Mouse (Mus musculus) liver, embryonic 13.5 days (tissue): ENCODE results near the gene Gm20498. TPM values are rescaled to one million over a fixed set of nuclear protein-coding genes. Genes with fewer than 3 reads are reported as not detected.
"Not testable (repeated sequence)": the region's sequence is repeated elsewhere in the genome, so short reads cannot be mapped to it uniquely, and the experiment has no call there.

Experiments
- ATAC-seq: fragments of 200-750 bp; cut with Nextera tagmentation; 2 replicates; pipeline ENCODE4 v1.8.0; 2017; ENCODE audit warnings: low read depth, mild to moderate bottlenecking, moderate number of reproducible peaks, moderate library complexity
- DNase-seq: peaks from one replicate; pipeline ENCODE4 v3.0.0; 2022
- H3K27ac ChIP-seq: fragments of 300-500 bp; sonication (generic); 2 replicates; pipeline ENCODE4 v1.5.1; 2015; ENCODE audit warnings: moderate library complexity, mild to moderate bottlenecking, inconsistent platforms
- H3K27me3 ChIP-seq: fragments of 300-500 bp; sonication (generic); 2 replicates; pipeline ENCODE4 v1.6.1; 2015; ENCODE audit warnings: mild to moderate bottlenecking, inconsistent platforms
- H3K36me3 ChIP-seq: fragments of 300-500 bp; sonication (generic); 2 replicates; pipeline ENCODE4 v1.6.1; 2015; ENCODE audit warnings: mild to moderate bottlenecking, inconsistent platforms
- H3K4me1 ChIP-seq: fragments of 300-500 bp; sonication (generic); replicated peaks from 2 replicates; pipeline ENCODE4 v1.6.1; 2015; ENCODE audit warnings: inconsistent platforms
- H3K4me2 ChIP-seq: fragments of 300-500 bp; sonication (generic); 2 replicates; pipeline ENCODE4 v1.6.1; 2015; ENCODE audit warnings: inconsistent platforms, mild to moderate bottlenecking, moderate library complexity
- H3K4me3 ChIP-seq: fragments of 300-500 bp; sonication (generic); replicated peaks from 2 replicates; pipeline ENCODE4 v1.5.1; 2015; ENCODE audit warnings: mild to moderate bottlenecking, inconsistent platforms
- H3K9ac ChIP-seq: fragments of 300-500 bp; sonication (generic); 2 replicates; pipeline ENCODE4 v1.6.1; 2015; ENCODE audit warnings: mild to moderate bottlenecking, inconsistent platforms
- H3K9me3 ChIP-seq: fragments of 300-500 bp; sonication (generic); replicated peaks from 2 replicates; pipeline ENCODE4 v1.6.1; 2016; ENCODE audit warnings: inconsistent platforms
- WGBS: fragments of 180-500 bp; shearing (Covaris S2); methylation state at CpG from one replicate; pipeline ENCODE4 v1.1.7; 2015; ENCODE audit not compliant: insufficient replicate concordance; 5-methylcytosine and 5-hydroxymethylcytosine counted together
- polyA plus RNA-seq: library from polyadenylated mRNA; unstranded; fragments of >200 nt; fragmentation: Nextera tagmentation; extraction: Ambion mirVana; gene quantifications from 2 replicates; pipeline ENCODE4 v1.2.1, GENCODE M21; 2015

Gm20498 gene
- 13.2 and 15.8 TPM in 2 replicates for polyA plus RNA-seq

DNA sequence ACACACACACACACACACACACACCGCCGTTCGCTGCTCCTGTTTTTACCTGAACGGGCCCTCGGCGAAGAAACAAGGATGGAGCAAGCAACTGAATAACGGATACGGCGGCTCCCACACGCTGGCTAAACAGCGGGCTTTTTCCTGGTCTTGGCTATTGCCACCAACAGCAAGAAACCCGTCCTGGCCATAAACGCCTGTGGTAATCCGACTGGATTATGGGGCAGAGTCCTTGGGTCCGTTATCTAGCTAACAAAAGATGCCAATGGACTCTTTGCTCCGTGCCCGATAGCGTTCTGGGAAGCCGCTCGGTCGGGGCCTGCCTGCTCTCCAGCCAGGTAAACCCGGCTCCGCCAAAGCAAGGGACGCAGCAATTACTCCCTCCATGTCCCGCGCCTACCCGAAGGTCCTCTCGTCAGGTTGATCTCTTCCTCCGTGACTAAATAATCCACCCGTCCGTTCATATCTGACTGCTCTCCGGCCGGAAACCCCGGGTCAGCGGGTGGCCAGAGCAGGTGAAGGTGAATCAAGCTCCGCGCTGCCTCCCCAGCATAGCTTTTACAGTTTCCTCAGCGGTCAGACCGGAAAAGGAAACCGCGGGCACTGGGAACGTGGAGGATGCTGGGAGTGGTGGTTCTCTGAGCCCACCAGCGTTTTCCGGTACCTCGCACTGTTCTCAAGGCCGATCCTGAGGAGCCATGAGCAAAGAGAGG, at the start of gene Gm20498, which contains the start of gene Synj2bp:
TSS of gene Gm20498 (minus strand) at position 590 of the 713 bp plus-strand sequence.
TSS of gene Synj2bp (minus strand) at position 596 of the 713 bp plus-strand sequence.
- peak within 1 kb of the TSS; percentile 75 for H3K4me2 ChIP-seq
- H3K27ac ChIP-seq: peak within 1 kb of the TSS; percentile 86
- peaks cover 17% of the 10 kb centered on the region for H3K4me1 ChIP-seq
- H3K36me3 ChIP-seq: no peaks in the 10 kb centered on the region
- H3K4me3 ChIP-seq: peak within 1 kb of the TSS; percentile 81
- H3K9me3 ChIP-seq: no peaks in the 10 kb centered on the region
- WGBS: 0% methylated on average over 46 of the region's 46 CpGs
- peak within 1 kb of the TSS; percentile 81 for H3K9ac ChIP-seq
- DNase-seq (peak; percentile 69), ATAC-seq (peak; percentile 93)
- H3K27me3 ChIP-seq: no peaks in the 10 kb centered on the region

DNA sequence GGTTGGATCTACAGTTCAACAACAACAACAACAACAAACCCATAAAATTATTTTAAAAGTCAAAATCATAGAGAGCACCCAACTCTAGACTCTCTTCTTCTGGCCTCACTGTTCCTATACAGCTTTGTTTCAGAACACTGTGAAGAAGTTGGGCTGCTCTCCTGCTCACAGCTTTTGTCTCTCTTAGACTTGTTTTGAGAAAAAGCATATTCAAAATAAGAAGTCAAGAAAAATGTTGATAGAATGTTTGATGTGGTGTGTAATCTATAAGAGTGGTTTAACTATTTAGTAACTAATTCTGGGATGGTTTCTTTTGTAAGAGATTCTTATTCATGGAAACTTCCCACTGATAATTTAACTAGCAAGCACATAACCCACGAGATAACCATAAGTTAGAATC, 35.7 kb upstream of the Gm20498 start, which contains the start of gene Adam21:
TSS of gene Adam21 (minus strand) at position 101 of the 400 bp plus-strand sequence.
- no peak within 1 kb of the TSS for H3K9ac ChIP-seq
- DNase-seq (no peak), ATAC-seq (no peak)
- no peaks in the 10 kb centered on the region for H3K9me3 ChIP-seq
- WGBS: 72% methylated on average over 1 of the region's 1 CpGs
- peaks cover 21% of the 10 kb centered on the region for H3K36me3 ChIP-seq
- H3K4me2 ChIP-seq: peak within 1 kb of the TSS; percentile 21; the same call in 1 of the 2 replicates
- H3K27ac ChIP-seq: no peak within 1 kb of the TSS
- no peaks in the 10 kb centered on the region for H3K27me3 ChIP-seq
- peaks cover 10% of the 10 kb centered on the region for H3K4me1 ChIP-seq
- H3K4me3 ChIP-seq: no peak within 1 kb of the TSS

DNA sequence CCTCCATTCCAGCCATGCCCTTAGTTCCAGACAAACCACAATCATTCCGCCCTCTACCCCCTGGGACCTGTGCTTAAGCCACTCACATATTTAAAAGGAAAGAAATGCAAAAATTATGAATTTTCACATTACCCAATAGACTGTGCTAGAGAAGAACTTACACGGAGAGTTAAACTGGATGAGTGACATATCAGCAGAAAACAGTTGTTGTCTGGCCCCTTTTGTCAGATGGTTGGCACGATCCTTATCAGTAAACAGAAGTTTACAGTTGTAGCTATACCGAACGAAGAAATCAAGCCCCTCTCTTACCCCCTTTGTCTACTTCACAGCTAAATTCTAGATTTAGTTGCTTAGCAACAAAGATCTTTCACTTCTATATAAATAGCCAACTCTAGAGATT, 35.2 kb upstream of the Gm20498 start:
- H3K4me1 ChIP-seq: peaks cover 10% of the 10 kb centered on the region
- 32% methylated on average over 5 of the region's 5 CpGs for WGBS
- no peak for DNase-seq
- peak overlapping the region; percentile 21; the same call in 1 of the 2 replicates for H3K4me2 ChIP-seq
- ATAC-seq: peak; percentile 57; the same call in 1 of the 2 replicates
- peaks cover 17% of the 10 kb centered on the region for H3K36me3 ChIP-seq
- no peaks in the 10 kb centered on the region for H3K9me3 ChIP-seq
- no peak overlapping the region for H3K9ac ChIP-seq
- H3K27me3 ChIP-seq: no peaks in the 10 kb centered on the region
- H3K27ac ChIP-seq: no peak overlapping the region
- no peak overlapping the region for H3K4me3 ChIP-seq

DNA sequence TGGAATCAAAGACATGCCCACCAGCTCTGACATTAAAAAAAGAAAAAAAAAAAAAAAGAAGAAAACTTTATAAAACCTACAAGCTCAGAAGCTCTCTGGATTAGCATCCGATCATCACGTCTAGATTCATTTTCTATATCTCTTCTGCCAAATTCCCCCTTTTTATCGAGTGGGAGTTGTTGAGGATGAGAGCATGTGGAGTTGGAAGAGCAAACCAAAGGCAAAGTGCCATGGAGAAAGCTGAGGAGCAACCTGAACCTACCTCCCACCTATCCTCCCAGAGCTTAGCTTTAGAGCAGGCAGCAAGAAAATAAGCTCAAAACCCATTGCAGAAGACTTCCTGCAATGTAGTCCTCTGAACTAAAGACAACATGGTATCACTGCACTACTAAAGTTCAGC, 31.5 kb upstream of the Gm20498 start:
- 82% methylated on average over 3 of the region's 3 CpGs for WGBS
- no peak for ATAC-seq
- Histone ChIP-seq H3K36me3 (no peaks in the 10 kb centered on the region), H3K4me2 (no peak overlapping the region), H3K9ac (no peak overlapping the region), H3K4me3 (no peak overlapping the region), H3K9me3 (no peaks in the 10 kb centered on the region), H3K27me3 (no peaks in the 10 kb centered on the region), H3K27ac (no peak overlapping the region), H3K4me1 (peaks cover 10% of the 10 kb centered on the region)
- DNase-seq: no peak

DNA sequence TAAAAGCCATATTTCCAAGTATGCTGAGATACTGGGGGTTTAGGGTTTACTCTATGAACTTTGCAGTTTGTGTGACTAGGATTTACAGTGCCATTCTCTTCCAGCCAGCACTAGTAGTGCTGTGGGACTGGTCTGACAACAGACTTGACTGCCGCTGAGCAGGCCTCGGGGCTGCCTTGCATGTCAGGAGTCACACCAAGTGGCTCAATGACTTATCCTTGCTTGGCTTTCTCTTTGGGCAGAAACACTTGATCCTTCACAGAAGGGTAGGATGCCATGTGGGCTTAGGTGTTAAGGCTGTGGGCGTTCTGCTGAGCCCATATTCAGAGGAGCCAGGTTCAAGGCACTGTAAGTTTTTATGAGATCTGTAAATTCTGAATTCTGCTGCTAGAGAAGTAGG, 16.6 kb upstream of the Gm20498 start:
- no peak for ATAC-seq

DNA sequence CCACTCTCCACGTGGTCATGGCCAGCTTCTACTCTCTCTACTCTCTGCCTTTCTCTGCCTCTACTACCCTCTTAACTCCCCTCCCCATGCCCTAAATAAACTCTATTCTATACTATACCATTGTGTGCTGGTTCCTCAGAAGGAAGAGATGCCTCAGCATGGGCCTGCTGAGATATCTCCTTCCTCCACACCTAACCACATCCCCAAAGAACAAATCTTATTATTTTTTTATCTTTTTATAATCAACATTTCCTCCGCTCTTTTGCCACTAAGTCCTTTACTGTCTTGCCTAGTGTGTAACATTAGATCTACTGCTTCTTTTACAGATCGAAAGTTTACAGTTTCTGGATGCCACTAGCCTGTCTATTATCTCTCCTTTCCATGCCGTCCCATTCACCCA, 14.5 kb upstream of the Gm20498 start:
- ATAC-seq: no peak
- Histone ChIP-seq H3K4me3 (no peak overlapping the region), H3K27ac (no peak overlapping the region), H3K36me3 (no peaks in the 10 kb centered on the region), H3K27me3 (no peaks in the 10 kb centered on the region), H3K9me3 (no peaks in the 10 kb centered on the region), H3K9ac (no peak overlapping the region), H3K4me2 (no peak overlapping the region), H3K4me1 (no peaks in the 10 kb centered on the region)
- no peak for DNase-seq
- 30% methylated on average over 4 of the region's 4 CpGs for WGBS

More for the DNA sequence above, 16.6 kb upstream of the Gm20498 start:
- Histone ChIP-seq H3K9me3 (no peaks in the 10 kb centered on the region), H3K36me3 (no peaks in the 10 kb centered on the region), H3K4me1 (no peaks in the 10 kb centered on the region), H3K27ac (no peak overlapping the region), H3K9ac (no peak overlapping the region), H3K27me3 (no peaks in the 10 kb centered on the region), H3K4me3 (no peak overlapping the region), H3K4me2 (no peak overlapping the region)
- no peak for DNase-seq
- WGBS: 69% methylated on average over 3 of the region's 3 CpGs

DNA sequence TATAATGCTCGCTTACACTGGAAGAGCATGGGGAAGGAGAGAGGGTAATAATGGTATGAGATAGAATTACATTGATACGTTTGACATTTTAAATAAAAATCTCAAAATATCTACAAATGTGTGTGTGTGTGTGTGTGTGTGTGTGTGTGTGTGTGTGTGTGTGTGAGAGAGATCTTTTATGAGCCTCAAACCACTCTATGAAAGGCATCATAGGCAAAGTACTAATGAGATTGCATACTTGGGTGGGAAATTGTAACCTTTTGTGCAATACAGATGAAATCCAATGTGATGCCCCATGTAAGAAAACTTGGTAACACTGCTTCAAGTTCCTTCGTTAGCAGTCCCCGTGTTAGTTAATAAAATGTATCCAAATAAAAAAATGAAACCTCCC, 319 bp upstream of the Gm20498 start:
- WGBS: 31% methylated on average over 4 of the region's 4 CpGs
- Histone ChIP-seq H3K4me1 (peaks cover 17% of the 10 kb centered on the region), H3K9ac (peak overlapping the region; percentile 81), H3K36me3 (no peaks in the 10 kb centered on the region), H3K4me2 (peak overlapping the region; percentile 75), H3K4me3 (peak overlapping the region; percentile 81), H3K27ac (no peak overlapping the region), H3K27me3 (no peaks in the 10 kb centered on the region), H3K9me3 (no peaks in the 10 kb centered on the region)
- DNase-seq (no peak), ATAC-seq (peak; percentile 13; the same call in 1 of the 2 replicates)

DNA sequence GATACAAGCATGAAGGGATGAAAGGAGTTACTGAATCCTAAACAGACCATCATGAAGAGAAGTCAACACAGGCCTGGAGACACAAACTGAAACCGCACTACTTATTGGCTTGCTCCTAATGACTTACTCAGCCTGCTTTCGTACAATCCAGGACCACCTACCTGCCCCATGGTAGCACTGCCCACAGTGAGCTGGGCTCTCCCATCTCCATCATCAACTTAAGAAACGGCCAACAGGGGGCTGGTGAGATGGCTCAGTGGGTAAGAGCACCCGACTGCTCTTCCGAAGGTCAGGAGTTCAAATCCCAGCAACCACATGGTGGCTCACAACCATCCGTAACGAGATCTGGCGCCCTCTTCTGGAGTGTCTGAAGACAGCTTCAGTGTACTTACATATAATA, 2.1 kb downstream of the Gm20498 start:
- not testable (repeated sequence) for H3K27me3 ChIP-seq, H3K9ac ChIP-seq, H3K27ac ChIP-seq, H3K4me2 ChIP-seq, H3K4me3 ChIP-seq, H3K36me3 ChIP-seq, H3K9me3 ChIP-seq, DNase-seq, ATAC-seq
- H3K4me1 ChIP-seq: peaks cover 20% of the 10 kb centered on the region
- 68% methylated on average over 8 of the region's 8 CpGs for WGBS

DNA sequence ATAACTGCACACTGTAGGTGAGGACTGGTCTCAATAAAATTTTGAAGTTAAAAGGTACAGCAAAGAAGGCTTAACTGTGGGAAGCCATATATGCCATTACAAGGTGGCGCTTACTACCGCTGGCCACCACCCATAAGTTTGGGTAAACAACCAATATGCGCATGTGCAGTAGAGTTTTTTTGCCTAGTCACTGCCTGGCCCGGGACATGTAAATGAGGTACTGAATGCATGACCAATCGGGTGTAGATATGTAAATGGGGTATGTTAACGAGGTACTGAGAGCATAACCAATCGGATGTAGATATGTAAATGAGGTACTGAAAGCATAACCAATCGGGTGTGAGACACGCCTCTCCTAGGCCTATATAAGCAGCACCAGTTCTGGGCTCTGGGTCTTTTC, 35.8 kb downstream of the Gm20498 start:
- H3K4me1 ChIP-seq, H3K27me3 ChIP-seq, H3K9me3 ChIP-seq, H3K4me3 ChIP-seq, DNase-seq, H3K36me3 ChIP-seq, H3K4me2 ChIP-seq, H3K27ac ChIP-seq, ATAC-seq, H3K9ac ChIP-seq: not testable (repeated sequence)
- WGBS: 91% methylated on average over 9 of the region's 9 CpGs

DNA sequence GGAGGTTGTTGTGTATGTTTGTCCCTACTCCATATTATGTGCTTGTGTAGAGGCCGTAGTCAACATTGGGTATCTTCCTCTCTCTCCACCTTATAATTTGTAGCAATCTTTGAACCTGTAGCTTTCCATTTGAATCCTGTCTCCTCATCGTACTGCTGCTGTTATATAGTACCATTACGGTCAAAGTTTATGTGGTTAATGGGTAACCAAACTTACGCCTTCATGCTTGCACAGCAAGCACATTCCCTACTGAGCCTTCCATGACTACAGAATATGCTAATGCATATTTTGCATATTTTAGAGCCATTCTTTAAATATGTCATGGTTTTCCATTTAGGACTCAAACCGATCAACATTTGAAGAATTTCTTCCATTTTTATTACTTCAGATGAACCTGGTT, 42.2 kb downstream of the Gm20498 start:
- 78% methylated on average over 5 of the region's 5 CpGs for WGBS
- H3K36me3 ChIP-seq: no peaks in the 10 kb centered on the region; the same call in 1 of the 2 replicates
- H3K9ac ChIP-seq: no peak overlapping the region
- H3K4me3 ChIP-seq: no peak overlapping the region
- no peaks in the 10 kb centered on the region for H3K27me3 ChIP-seq
- no peak overlapping the region for H3K4me2 ChIP-seq
- no peaks in the 10 kb centered on the region for H3K4me1 ChIP-seq
- no peak for ATAC-seq
- DNase-seq: no peak
- no peaks in the 10 kb centered on the region for H3K9me3 ChIP-seq
- no peak overlapping the region for H3K27ac ChIP-seq

DNA sequence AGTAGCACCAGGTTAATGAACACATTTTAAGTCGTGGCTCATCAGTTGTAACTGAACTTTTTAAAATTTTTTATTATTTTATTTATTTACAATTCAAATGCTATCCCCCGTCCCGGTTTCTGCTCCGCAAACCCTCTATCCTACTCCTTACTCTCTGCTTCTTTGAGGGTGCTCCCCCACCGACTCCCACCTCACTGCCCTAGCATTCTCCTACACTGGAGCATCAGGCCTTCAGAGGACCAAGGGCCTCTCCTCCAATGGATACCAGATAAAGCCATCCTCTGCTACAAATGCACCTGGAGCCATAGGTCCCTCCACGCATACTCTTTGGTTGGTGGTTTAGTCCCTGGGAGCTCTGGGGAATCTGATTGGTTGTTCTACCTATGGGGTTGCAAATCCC, 47.4 kb downstream of the Gm20498 start:
- no peaks in the 10 kb centered on the region for H3K36me3 ChIP-seq
- DNase-seq (no peak), ATAC-seq (no peak)
- H3K27ac ChIP-seq: peak overlapping the region; percentile 96; the same call in 1 of the 2 replicates
- peaks cover 10% of the 10 kb centered on the region; the same call in 1 of the 2 replicates for H3K4me1 ChIP-seq
- no peaks in the 10 kb centered on the region for H3K9me3 ChIP-seq
- H3K4me2 ChIP-seq: peak overlapping the region; percentile 65
- WGBS: 44% methylated on average over 6 of the region's 6 CpGs
- no peaks in the 10 kb centered on the region for H3K27me3 ChIP-seq
- peak overlapping the region; percentile 73 for H3K4me3 ChIP-seq
- H3K9ac ChIP-seq: peak overlapping the region; percentile 78; the same call in 1 of the 2 replicates
